Mouse (Mus musculus): ENCODE data around the gene Ntf5.

GRCm38 (mm10) chr7:45363983-45364382 lies 49.5 kb upstream of the Ntf5 start:
- no peak for TF ChIP-seq CTCF (IDR thresholded peaks at IDR 0.05; ENCODE audit: extremely low read depth, insufficient read depth, low read length)
- TF ChIP-seq POLR2A (IDR thresholded peaks at IDR 0.05; ENCODE audit: extremely low read depth, insufficient read depth, low read length), result no peak

Data from cortical plate, adult 2 months (tissue).